Mouse (Mus musculus) T-helper 1 cell (primary cell): Measurements from ENCODE around the gene Egflam.

Source experiments
- in situ Hi-C: fragments of 300-600 bp; cut with MboI, MseI; formaldehyde crosslinking; loops from one replicate; pipeline ENCODE4 v1.15.1; 2025; ENCODE audit warnings: high pct_unique_total_duplicates

The Egflam gene

GRCm38 (mm10) chr15:7295199-7295598 lies 103.0 kb downstream of the Egflam start:
- in situ Hi-C loops = no loop called here

- in situ Hi-C loops = no loop called here
Measured at GRCm38 (mm10) chr15:7292854-7293253, 105.3 kb downstream of the Egflam start.

GRCm38 (mm10) chr15:7290003-7290402 lies 108.2 kb downstream of the Egflam start:
- in situ Hi-C loops = no loop called here

GRCm38 (mm10) chr15:7289516-7289915 lies 108.7 kb downstream of the Egflam start:
- in situ Hi-C loops = no loop called here

GRCm38 (mm10) chr15:7288841-7289424 lies 109.3 kb downstream of the Egflam start:
- in situ Hi-C loops = no loop called here

GRCm38 (mm10) chr15:7287911-7288310 lies 110.3 kb downstream of the Egflam start:
- in situ Hi-C loops = no loop called here

- in situ Hi-C loops = no loop called here
Measured at GRCm38 (mm10) chr15:7281579-7281978, 116.6 kb downstream of the Egflam start.

GRCm38 (mm10) chr15:7263822-7264221 lies 134.4 kb downstream of the Egflam start:
- in situ Hi-C loops = no loop called here

- in situ Hi-C loops = no loop called here
Measured at GRCm38 (mm10) chr15:7263339-7263738, 134.9 kb downstream of the Egflam start.

GRCm38 (mm10) chr15:7261371-7261770 lies 136.8 kb downstream of the Egflam start:
- in situ Hi-C loops = no loop called here

- in situ Hi-C loops = no loop called here
Measured at GRCm38 (mm10) chr15:7256577-7256976, 141.6 kb downstream of the Egflam start.

- in situ Hi-C loops = no loop called here
Measured at GRCm38 (mm10) chr15:7253326-7253725, 144.9 kb downstream of the Egflam start.

GRCm38 (mm10) chr15:7252106-7252636 lies 146.0 kb downstream of the Egflam start:
- in situ Hi-C loops = no loop called here

- in situ Hi-C loops = no loop called here
Measured at GRCm38 (mm10) chr15:7251042-7251441, 147.2 kb downstream of the Egflam start.

- in situ Hi-C loops = no loop called here
Measured at GRCm38 (mm10) chr15:7249216-7249615, 149.0 kb downstream of the Egflam start.

GRCm38 (mm10) chr15:7247321-7247720 lies 150.9 kb downstream of the Egflam start:
- in situ Hi-C loops = no loop called here

GRCm38 (mm10) chr15:7242161-7242850 lies 155.9 kb downstream of the Egflam start:
- in situ Hi-C loops = no loop called here

GRCm38 (mm10) chr15:7240950-7241349 lies 157.2 kb downstream of the Egflam start:
- in situ Hi-C loops = no loop called here

GRCm38 (mm10) chr15:7239904-7240303 lies 158.3 kb downstream of the Egflam start:
- in situ Hi-C loops = no loop called here

- in situ Hi-C loops = loop anchor here (5.0 kb wide), 1 partner anchor 96 kb away; no protein-coding TSS in a partner anchor
Measured at GRCm38 (mm10) chr15:7233393-7234090, 164.7 kb downstream of the Egflam start.

GRCm38 (mm10) chr15:7226225-7226624 lies 172.0 kb downstream of the Egflam start:
- in situ Hi-C loops = no loop called here

GRCm38 (mm10) chr15:7224151-7224775 lies 173.9 kb downstream of the Egflam start:
- in situ Hi-C loops = loop anchor here (5.0 kb wide), 1 partner anchor 307 kb away; no protein-coding TSS in a partner anchor
